ENCODE assay signal across 8 mouse cellular contexts in the genomic region with DNA sequence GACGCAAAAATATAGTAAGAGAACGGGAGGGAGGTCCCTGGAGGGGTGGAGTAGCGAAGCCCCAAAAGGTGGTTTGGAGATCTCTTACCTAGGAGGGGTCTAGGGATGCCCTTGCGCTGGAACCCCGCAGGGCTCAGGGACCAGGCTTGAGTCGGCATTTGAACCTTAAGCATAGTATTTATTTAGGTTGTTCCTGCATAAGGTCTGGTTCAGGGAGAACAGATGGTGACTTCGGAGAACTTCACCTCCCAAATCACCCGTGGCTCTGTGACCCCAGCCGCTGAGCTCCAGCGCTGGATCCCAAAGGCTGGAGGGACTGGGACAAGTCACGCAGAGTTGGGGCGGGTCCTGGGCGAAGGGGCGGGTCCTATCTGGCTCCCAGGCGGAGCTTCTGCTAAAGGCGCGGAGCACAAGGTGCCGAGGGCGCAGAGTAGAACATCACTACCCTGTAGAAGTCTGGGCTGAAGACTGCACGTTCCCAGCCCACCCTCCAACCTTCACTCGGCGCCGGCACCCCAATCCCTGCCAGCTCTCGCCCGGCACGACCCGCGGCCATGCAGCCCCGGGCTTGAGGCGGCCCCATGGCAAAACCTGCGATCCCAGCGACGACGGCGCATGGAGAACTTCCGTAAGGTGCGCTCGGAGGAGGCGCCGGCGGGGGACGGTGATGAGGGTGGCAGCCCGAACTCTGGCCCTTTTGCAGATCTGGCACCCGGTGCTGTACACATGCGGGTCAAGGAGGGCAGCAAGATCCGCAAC. TPM values are rescaled to one million over a fixed set of nuclear protein-coding genes. Genes with fewer than 3 reads are reported as not detected.
DNase-seq lines count a peak whose midpoint lies in the region; ATAC-seq and TF ChIP-seq lines count a peak whose summit lies in the region.

A gene (plus strand): TSS at position 405 of the 759 bp plus-strand sequence.

- peaks cover 20% of the 10 kb centered on the region for H3K36me3 ChIP-seq in E14TG2a.4 (ENCODE audit: insufficient read depth, low read length)
- H3K36me3 ChIP-seq in forebrain, embryonic 15.5 days: no peaks in the 10 kb centered on the region
- H3K36me3 ChIP-seq in lung, embryonic 16.5 days (ENCODE audit: control insufficient read depth, insufficient read depth, low read length): no peaks in the 10 kb centered on the region

- no peaks in the 10 kb centered on the region for H3K9me3 ChIP-seq in E14TG2a.4 (ENCODE audit: low read length)
- H3K9me3 ChIP-seq in forebrain, embryonic 15.5 days: no peaks in the 10 kb centered on the region
- no peaks in the 10 kb centered on the region for H3K9me3 ChIP-seq in lung, embryonic 16.5 days (ENCODE audit: control insufficient read depth, low read length)

- DNase-seq in adrenal gland, adult 2 months: peak; percentile 87
- DNase-seq in heart, postnatal 25 days (ENCODE audit: low spot score): peak; percentile 40
- peak; percentile 80 to 85 for DNase-seq in kidney, postnatal 4 days
- DNase-seq in right cerebral cortex, postnatal 10 days (ENCODE audit: low spot score in 2 of 2): peak; percentile 67 to 68
- no peak for DNase-seq in spleen, postnatal 14 days (ENCODE audit: low spot score in 2 of 2)

- under 1% methylated on average over 46 of the region's 46 CpGs for WGBS in forebrain, embryonic 15.5 days
- 1% methylated on average over 44 of the region's 46 CpGs for WGBS in lung, embryonic 16.5 days

- H3K4me1 ChIP-seq in E14TG2a.4 (replicated peaks; ENCODE audit: low read depth, low read length): peaks cover 79% of the 10 kb centered on the region
- peaks cover 68% of the 10 kb centered on the region for H3K4me1 ChIP-seq in forebrain, embryonic 15.5 days
- H3K4me1 ChIP-seq in lung, embryonic 16.5 days (replicated peaks; ENCODE audit: control insufficient read depth, insufficient read depth, low read length): peaks cover 17% of the 10 kb centered on the region

- TF ChIP-seq CTCF in E14TG2a.4 (conservative IDR thresholded peaks at IDR 0.05; ENCODE audit: low read length): no peak

- ATAC-seq in forebrain, embryonic 15.5 days (replicated peaks): peak; percentile 55
- ATAC-seq in lung, embryonic 16.5 days (ENCODE audit: low read depth): peak; percentile 79

- peak within 1 kb of the TSS; percentile 90 for H3K4me2 ChIP-seq in forebrain, embryonic 15.5 days (replicated peaks)
- peak within 1 kb of the TSS; percentile 81 for H3K4me2 ChIP-seq in lung, embryonic 16.5 days (ENCODE audit: low read depth, low read length)

- H3K9ac ChIP-seq in forebrain, embryonic 15.5 days (replicated peaks): peak within 1 kb of the TSS; percentile 50
- H3K9ac ChIP-seq in lung, embryonic 16.5 days (ENCODE audit: low read length): peak within 1 kb of the TSS; percentile 18; the same call in 1 of the 2 replicates

- H3K27me3 ChIP-seq in E14TG2a.4 (ENCODE audit: insufficient read depth, low read length): 0 out of 2 replicates have a peak, but pooled peaks cover 2% of the 10 kb centered on the region
- peaks cover 34% of the 10 kb centered on the region for H3K27me3 ChIP-seq in forebrain, embryonic 15.5 days
- H3K27me3 ChIP-seq in lung, embryonic 16.5 days (ENCODE audit: control insufficient read depth, insufficient read depth, low read depth, low read length): peaks cover 66% of the 10 kb centered on the region

- H3K4me3 ChIP-seq in E14TG2a.4 (replicated peaks; ENCODE audit: low read length): peak within 1 kb of the TSS; percentile 88
- H3K4me3 ChIP-seq in forebrain, embryonic 15.5 days: peak within 1 kb of the TSS; percentile 46
- peak within 1 kb of the TSS; percentile 52 for H3K4me3 ChIP-seq in lung, embryonic 16.5 days (ENCODE audit: low read length)

- intact Hi-C loops in heart, postnatal 25 days (cut with DNase I): no loop called here

- peak within 1 kb of the TSS; percentile 94 for H3K27ac ChIP-seq in forebrain, embryonic 15.5 days (replicated peaks)
- H3K27ac ChIP-seq in lung, embryonic 16.5 days (ENCODE audit: low read length): no peak within 1 kb of the TSS

RNA-seq across cellular contexts. Expression of the gene that starts here (rescaled TPM):
- 1 to 10 TPM; 1.6 to 5.8 TPM for total RNA-seq in adrenal gland, adult 2 months (2021)
- 6.1 and 6.3 TPM in 2 replicates for polyA plus RNA-seq in adrenal gland, adult 2 months (2012; rRNA removed)
- 18.8 and 19.6 TPM in 2 replicates for polyA plus RNA-seq in forebrain, embryonic 15.5 days (2015; fragmentation: Nextera tagmentation; extraction: Ambion mirVana)
- 1 to 10 TPM; 1.6 to 2.3 TPM for total RNA-seq in heart, postnatal 25 days (2021)
- 2.1 TPM in 2 replicates for polyA plus RNA-seq in lung, embryonic 16.5 days (2015; fragmentation: Nextera tagmentation; extraction: Ambion mirVana)

Comparison
In these comparisons a context has a peak if more than half of its experiments do, and no peak if none do; other contexts are left out.
1. DNase-seq: peak in adrenal gland, adult 2 months (single experiment), heart, postnatal 25 days (single experiment), kidney, postnatal 4 days (2 of 2) and right cerebral cortex, postnatal 10 days (2 of 2); none in spleen, postnatal 14 days (0 of 2).
2. Peak in every context shown above with its lines, with median percentiles within 50 percentile points of each other: H3K4me3 ChIP-seq.